Mouse (Mus musculus) CH12.LX (cell line): ENCODE measurements at regions not wholly inside any gene's neighbourhood (a gene's known extent, or its start where the extent isn't known, plus 50 kb on each side); places are given as distances from the start of the nearest gene placed in this dataset.

ENCODE experiments used
- DNase-seq: peaks from one replicate; pipeline ENCODE4 v3.0.0-alpha.2; 2013; ENCODE audit errors: extremely low read depth
- H3K27ac ChIP-seq: 2 replicates; pipeline ENCODE4 v1.5.1; 2012; ENCODE audit warnings: low read depth, mild to moderate bottlenecking, control low read depth, moderate library complexity; ENCODE audit not compliant: insufficient read depth
- H3K27me3 ChIP-seq: replicated peaks from 2 replicates; pipeline ENCODE3; 2012; ENCODE audit warnings: inconsistent platforms
- H3K36me3 ChIP-seq, 2 experiments: replicated peaks in 1 of 2; 2 replicates each; pipeline versions ENCODE3 to v1.6.1; 2012; ENCODE audit warnings: inconsistent platforms in 1 of 2, low read length in 1 of 2, mild to moderate bottlenecking in 1 of 2, mixed read lengths in 1 of 2, moderate library complexity in 1 of 2; ENCODE audit not compliant: control insufficient read depth in 1 of 2, insufficient read depth in 1 of 2
- H3K4me1 ChIP-seq, 2 experiments: 2 replicates each; pipeline ENCODE4 v1.6.1; 2012; ENCODE audit warnings: inconsistent platforms in 1 of 2, moderate library complexity in 1 of 2; ENCODE audit not compliant: insufficient read depth in 2 of 2, control insufficient read depth in 1 of 2
- H3K4me2 ChIP-seq: 2 replicates; pipeline ENCODE4 v1.6.1; 2012; ENCODE audit warnings: low read depth, mild to moderate bottlenecking, control low read depth; ENCODE audit not compliant: poor library complexity, insufficient read depth, severe bottlenecking
- H3K4me3 ChIP-seq, 3 experiments: fragments of 150-350 bp in 1 of 3; sonication (generic) in 1 of 3; replicated peaks in 1 of 3; 2 replicates each; pipeline versions ENCODE3 to v1.5.1; 2011 to 2012; ENCODE audit warnings: low read depth in 2 of 3, low read length in 2 of 3, mild to moderate bottlenecking in 2 of 3, moderate library complexity in 2 of 3, control low read depth in 1 of 3, improper control_type of control experiment in 1 of 3, inconsistent platforms in 1 of 3, mixed read lengths in 1 of 3; ENCODE audit not compliant: poor library complexity in 1 of 3
- H3K79me2 ChIP-seq: replicated peaks from 2 replicates; pipeline ENCODE4 v1.6.1; 2012; ENCODE audit warnings: mild to moderate bottlenecking, moderate library complexity; ENCODE audit not compliant: control insufficient read depth, poor library complexity, insufficient read depth, severe bottlenecking; ENCODE audit errors: extremely low read depth
- H3K9ac ChIP-seq: 2 replicates; pipeline ENCODE4 v1.6.1; 2012; ENCODE audit warnings: low read depth, mild to moderate bottlenecking, control low read depth, moderate library complexity; ENCODE audit not compliant: insufficient read depth
- H3K9me3 ChIP-seq: replicated peaks from 2 replicates; pipeline ENCODE3; 2012; ENCODE audit warnings: low read length, inconsistent platforms, mixed read lengths
- CHD1 ChIP-seq: IDR thresholded peaks from 2 replicates; pipeline ENCODE4 v1.6.1; 2012; ENCODE audit warnings: low read depth, low read length, improper control_type of control experiment, inconsistent platforms
- CHD2 ChIP-seq: IDR thresholded peaks from 2 replicates; pipeline ENCODE4 v1.6.1; 2011; ENCODE audit warnings: low read length, improper control_type of control experiment
- ETS1 ChIP-seq: conservative IDR thresholded peaks from 2 replicates; pipeline ENCODE4 v1.6.1; 2012; ENCODE audit warnings: low read depth, mild to moderate bottlenecking, inconsistent platforms, low read length, improper control_type of control experiment, moderate library complexity
- GABPA ChIP-seq: IDR thresholded peaks from 2 replicates; pipeline ENCODE4 v1.6.1; 2012; ENCODE audit warnings: low read depth, low read length, improper control_type of control experiment, inconsistent platforms; ENCODE audit not compliant: insufficient replicate concordance
- HCFC1 ChIP-seq: IDR thresholded peaks from 2 replicates; pipeline ENCODE4 v1.6.1; 2012; ENCODE audit warnings: low read depth, mild to moderate bottlenecking, inconsistent platforms, low read length, improper control_type of control experiment
- MAFK ChIP-seq: IDR thresholded peaks from 2 replicates; pipeline ENCODE4 v1.6.1; 2011; ENCODE audit warnings: low read length, improper control_type of control experiment; ENCODE audit not compliant: insufficient replicate concordance
- MAZ ChIP-seq: IDR thresholded peaks from 2 replicates; pipeline ENCODE4 v1.6.1; 2012; ENCODE audit warnings: low read depth, mild to moderate bottlenecking, inconsistent platforms, low read length, improper control_type of control experiment, moderate library complexity
- NELFE ChIP-seq: IDR thresholded peaks from 2 replicates; pipeline ENCODE4 v1.6.1; 2011; ENCODE audit warnings: low read depth, low read length, improper control_type of control experiment
- NRF1 ChIP-seq: IDR thresholded peaks from 2 replicates; pipeline ENCODE4 v1.6.1; 2014; ENCODE audit warnings: low read depth, mild to moderate bottlenecking, inconsistent platforms, low read length, improper control_type of control experiment, moderate library complexity
- POLR2A ChIP-seq: IDR thresholded peaks from 2 replicates; pipeline ENCODE4 v1.6.1; 2011; ENCODE audit warnings: low read depth, mild to moderate bottlenecking, improper control_type of control experiment, low read length
- POLR2AphosphoS2 ChIP-seq: IDR thresholded peaks from 2 replicates; pipeline ENCODE4 v1.6.1; 2011; ENCODE audit warnings: low read depth, low read length, improper control_type of control experiment
- TCF12 ChIP-seq: IDR thresholded peaks from 2 replicates; pipeline ENCODE4 v1.6.1; 2014; ENCODE audit warnings: low read depth, mild to moderate bottlenecking, inconsistent platforms, low read length, improper control_type of control experiment
- USF1 ChIP-seq: IDR thresholded peaks from 2 replicates; pipeline ENCODE4 v1.6.1; 2014; ENCODE audit warnings: low read depth, mild to moderate bottlenecking, inconsistent platforms, low read length, improper control_type of control experiment
- USF2 ChIP-seq: conservative IDR thresholded peaks from 2 replicates; pipeline ENCODE4 v1.6.1; 2011; ENCODE audit warnings: low read depth, low read length, improper control_type of control experiment
- ZKSCAN1 ChIP-seq: IDR thresholded peaks from 2 replicates; pipeline ENCODE4 v1.6.1; 2012; ENCODE audit warnings: low read depth, inconsistent platforms, low read length, improper control_type of control experiment, borderline replicate concordance
- ZMIZ1 ChIP-seq: IDR thresholded peaks from 2 replicates; pipeline ENCODE4 v1.6.1; 2012; ENCODE audit warnings: low read depth, mild to moderate bottlenecking, inconsistent platforms, low read length, improper control_type of control experiment
- dilution Hi-C: fragments of 300-500 bp; cut with MboI; formaldehyde crosslinking; loops from 2 replicates; pipeline ENCODE4 v1.14.3; 2020; ENCODE audit warnings: low sequenced_read_pairs; ENCODE audit not compliant: extremely low pct_unique_long_range_greater_than_20kb, extremely low pct_ligation_motif_present
- in situ Hi-C: fragments of 300-500 bp; cut with MboI; formaldehyde crosslinking; loops from 3 replicates; pipeline ENCODE4 v1.14.3; 2019; ENCODE audit warnings: low sequenced_read_pairs, low pct_ligation_motif_present, low pct_unique_long_range_greater_than_20kb, mixed read lengths

DNA sequence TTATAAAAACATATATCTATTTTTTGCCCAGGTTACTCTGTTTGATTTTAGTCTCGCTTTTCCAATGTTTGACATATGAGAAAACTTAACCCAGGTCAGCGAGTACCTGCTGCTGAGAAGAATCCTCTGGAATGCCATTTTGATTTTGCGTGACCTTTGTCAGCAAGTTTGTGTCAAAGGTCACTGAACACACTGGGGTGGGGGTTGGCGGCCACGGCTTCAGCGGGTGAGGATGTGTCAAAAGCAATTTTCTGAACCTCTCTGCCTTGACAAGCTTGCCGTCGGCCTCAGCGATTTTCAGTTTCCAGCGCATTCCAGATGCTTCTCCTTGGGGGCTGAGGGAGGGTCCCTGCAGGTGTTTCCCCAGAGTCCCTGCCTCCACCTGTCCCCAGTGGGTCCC is 157.4 kb downstream of the Bmp7 start:
- dilution Hi-C loops = no loop called here
- in situ Hi-C loops = no loop called here
- H3K27ac ChIP-seq = no peak overlapping the region
- H3K4me2 ChIP-seq = no peak overlapping the region
- no peak overlapping the region for H3K4me3 ChIP-seq
- no peak for DNase-seq
- no peaks in the 10 kb centered on the region for H3K36me3 ChIP-seq
- H3K9ac ChIP-seq = no peak overlapping the region
- TF ChIP-seq CHD2 (no peak), ZKSCAN1 (no peak), POLR2A (no peak), CHD1 (no peak), NRF1 (no peak), NELFE (no peak), MAFK (no peak), ZMIZ1 (no peak), GABPA (no peak), USF2 (no peak), MAZ (no peak)
- no peaks in the 10 kb centered on the region for H3K4me1 ChIP-seq
- no peaks in the 10 kb centered on the region for H3K79me2 ChIP-seq
- peaks cover 23% of the 10 kb centered on the region for H3K9me3 ChIP-seq
- H3K27me3 ChIP-seq = peaks cover 51% of the 10 kb centered on the region

DNA sequence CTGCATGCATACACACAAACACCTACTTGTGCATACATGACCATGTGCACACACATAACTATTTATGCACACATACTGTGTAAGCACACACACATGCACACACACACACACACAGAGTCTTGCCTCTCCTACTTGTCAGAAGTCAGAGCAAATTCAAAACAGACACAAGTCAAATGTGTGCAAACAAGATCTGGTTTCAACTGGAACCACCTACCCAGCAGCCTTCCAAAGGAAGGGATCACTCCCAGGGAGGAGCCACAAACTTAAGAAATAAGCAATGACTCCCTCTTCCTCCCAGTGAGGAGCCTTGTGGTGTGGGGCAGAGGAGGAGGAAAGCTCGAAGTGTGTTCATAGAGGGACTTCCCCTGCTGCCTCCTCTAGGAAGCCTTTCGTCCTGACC is 153.8 kb downstream of the Bmp7 start:
- Histone ChIP-seq H3K4me3 (no peak overlapping the region), H3K36me3 (no peaks in the 10 kb centered on the region), H3K9me3 (peaks cover 18% of the 10 kb centered on the region), H3K9ac (no peak overlapping the region), H3K79me2 (no peaks in the 10 kb centered on the region), H3K27me3 (peaks cover 64% of the 10 kb centered on the region), H3K4me1 (no peaks in the 10 kb centered on the region), H3K27ac (no peak overlapping the region), H3K4me2 (no peak overlapping the region)
- in situ Hi-C loops (no loop called here), dilution Hi-C loops (no loop called here)
- no peak for DNase-seq
- TF ChIP-seq ZKSCAN1 = no peak
- no peak for TF ChIP-seq TCF12
- TF ChIP-seq POLR2AphosphoS2 = no peak
- TF ChIP-seq USF1 = no peak
- TF ChIP-seq HCFC1 = no peak
- no peak for TF ChIP-seq MAZ
- TF ChIP-seq ETS1 = no peak
